Mouse (Mus musculus) ovary, postnatal 36 days (tissue): Measurements from ENCODE around the gene Ldhd.

Experiments
- DNase-seq: peaks from one replicate; pipeline ENCODE4 v3.0.0; 2022; ENCODE audit warnings: low spot score, mixed read lengths

Gene Ldhd

GRCm38 (mm10) chr8:111594951-111595350, 35.2 kb downstream of the Ldhd start:
- no peak for DNase-seq

DNA sequence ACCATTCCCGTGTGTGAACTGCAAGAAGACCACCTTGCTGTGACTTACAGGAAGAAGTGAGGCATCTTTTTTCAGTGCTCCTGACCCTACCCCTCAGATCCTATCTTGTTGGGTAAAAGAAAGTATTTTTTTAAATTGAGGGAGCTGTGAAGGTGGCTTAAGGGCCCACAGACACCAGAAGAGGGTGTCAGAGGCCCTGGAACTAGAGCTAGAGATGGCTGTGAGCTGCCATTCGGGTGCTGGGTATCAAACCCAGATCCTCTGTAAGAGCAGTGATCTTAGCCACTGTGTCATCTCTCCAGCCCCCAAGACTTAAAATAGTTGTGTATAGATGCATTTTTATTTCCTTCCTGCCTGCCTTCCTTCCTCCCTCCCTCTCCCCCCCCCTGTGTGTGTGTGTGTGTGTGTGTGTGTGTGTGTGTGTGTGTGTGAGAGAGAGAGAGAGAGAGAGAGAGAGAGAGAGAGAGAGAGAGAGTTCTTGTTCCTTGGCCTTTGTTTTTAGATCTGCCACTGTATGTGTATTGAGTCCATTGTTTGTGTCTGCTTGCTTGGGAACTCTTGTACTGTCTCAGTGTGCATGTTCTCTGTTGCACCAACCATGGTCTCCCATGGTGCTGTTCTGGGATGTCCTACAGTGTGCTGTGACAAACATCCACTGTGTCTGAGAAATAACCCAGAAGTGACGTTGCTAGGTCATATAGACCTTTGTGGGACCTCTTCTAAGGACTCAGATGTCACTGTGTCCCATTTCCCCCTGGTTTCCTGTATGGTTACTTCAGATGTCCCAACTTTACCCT, 35.9 kb downstream of the Ldhd start:
- no peak for DNase-seq

- DNase-seq = no peak
Observed at GRCm38 (mm10) chr8:111592390-111592910, 37.7 kb downstream of the Ldhd start.

GRCm38 (mm10) chr8:111591176-111591575, 39.0 kb downstream of the Ldhd start:
- no peak for DNase-seq

GRCm38 (mm10) chr8:111590214-111590613, 40.0 kb downstream of the Ldhd start:
- no peak for DNase-seq

- DNase-seq = no peak
Observed at GRCm38 (mm10) chr8:111588336-111588735, 41.8 kb downstream of the Ldhd start.

DNA sequence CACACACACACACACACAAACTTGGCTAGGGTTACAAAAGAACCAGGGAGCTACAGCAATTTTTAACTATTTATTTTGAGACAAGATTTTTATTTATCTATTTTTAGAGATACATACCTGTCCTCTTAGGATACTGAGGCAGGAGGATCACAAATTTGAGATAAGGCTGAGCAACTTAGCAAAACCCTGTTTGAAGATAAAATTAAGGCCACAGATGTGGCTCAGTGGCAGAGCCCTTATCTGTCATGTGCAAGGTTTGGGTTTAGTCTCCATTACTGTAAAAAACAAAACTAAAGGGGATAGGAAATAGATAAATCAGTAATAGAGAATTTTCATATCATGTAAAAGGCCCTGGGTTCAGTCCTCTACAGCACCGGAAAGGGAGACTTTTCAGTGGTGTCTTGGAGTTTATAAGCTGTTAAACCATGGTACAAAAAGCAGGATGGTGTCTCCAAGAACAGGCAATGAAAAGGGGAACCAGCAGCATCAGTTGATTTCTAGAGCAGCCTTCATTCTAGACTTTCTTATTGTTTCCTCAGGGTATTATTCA, 42.6 kb downstream of the Ldhd start:
- DNase-seq = no peak

DNA sequence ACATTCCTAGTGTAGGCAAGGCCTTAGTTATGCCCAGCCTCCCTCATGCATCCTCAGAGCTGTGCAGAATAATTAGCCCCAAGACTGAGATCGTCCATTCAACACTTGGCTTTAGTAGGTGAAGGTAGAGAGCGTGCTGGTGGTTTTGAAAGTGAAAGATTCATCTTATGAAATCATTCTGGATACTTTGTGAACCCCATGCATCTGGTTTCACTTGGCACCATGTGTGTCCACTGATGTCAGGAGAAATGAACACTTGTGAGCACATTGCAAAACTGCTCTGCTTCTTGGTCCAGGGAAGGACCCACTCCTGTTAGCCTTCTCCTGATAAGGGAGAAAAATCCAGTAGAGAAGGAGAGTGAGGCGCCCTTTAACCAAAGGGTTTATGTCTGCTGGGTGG, 45.2 kb downstream of the Ldhd start:
- no peak for DNase-seq

- no peak for DNase-seq
Observed at GRCm38 (mm10) chr8:111582386-111582785, 47.8 kb downstream of the Ldhd start.

DNA sequence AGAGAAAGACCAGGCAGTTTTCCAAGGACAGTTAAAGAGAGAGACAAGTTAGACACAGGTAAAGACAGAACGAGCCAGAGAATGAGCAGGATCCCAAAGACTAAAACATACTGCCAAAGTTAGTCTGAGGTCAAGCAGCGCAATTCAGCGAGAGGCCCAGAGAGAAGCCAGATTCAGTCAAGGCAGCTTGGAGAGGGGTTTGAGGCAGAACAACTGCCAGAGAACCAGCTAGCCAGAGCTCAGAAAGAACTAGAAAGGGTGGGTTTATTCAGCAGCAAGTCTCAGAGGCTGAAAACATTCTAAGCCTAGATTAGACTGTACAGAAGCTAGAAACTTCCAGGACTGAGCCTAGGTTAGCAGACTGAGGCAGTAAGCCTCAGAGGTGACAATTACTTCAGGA, 49.9 kb downstream of the Ldhd start:
- DNase-seq = no peak

DNA sequence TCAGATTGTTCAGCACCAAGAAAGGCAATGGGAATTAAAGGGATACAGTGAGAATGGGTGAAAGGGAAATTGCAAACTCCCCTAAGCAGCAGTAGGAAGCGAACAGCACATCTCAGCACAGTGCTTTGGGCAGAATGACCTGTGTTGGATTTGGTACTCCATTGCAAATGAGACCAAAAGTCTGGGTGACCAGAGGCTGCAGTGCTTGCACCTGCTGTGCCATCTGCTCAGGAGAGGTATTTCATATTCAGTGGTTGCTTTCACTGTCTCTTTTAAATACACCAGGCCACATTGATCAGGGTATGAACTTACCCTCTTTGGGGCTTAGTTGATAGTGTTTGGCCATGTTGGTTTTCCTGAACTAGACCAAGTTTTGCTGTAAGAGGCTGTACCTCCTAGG, 50.9 kb downstream of the Ldhd start:
- DNase-seq = no peak

DNA sequence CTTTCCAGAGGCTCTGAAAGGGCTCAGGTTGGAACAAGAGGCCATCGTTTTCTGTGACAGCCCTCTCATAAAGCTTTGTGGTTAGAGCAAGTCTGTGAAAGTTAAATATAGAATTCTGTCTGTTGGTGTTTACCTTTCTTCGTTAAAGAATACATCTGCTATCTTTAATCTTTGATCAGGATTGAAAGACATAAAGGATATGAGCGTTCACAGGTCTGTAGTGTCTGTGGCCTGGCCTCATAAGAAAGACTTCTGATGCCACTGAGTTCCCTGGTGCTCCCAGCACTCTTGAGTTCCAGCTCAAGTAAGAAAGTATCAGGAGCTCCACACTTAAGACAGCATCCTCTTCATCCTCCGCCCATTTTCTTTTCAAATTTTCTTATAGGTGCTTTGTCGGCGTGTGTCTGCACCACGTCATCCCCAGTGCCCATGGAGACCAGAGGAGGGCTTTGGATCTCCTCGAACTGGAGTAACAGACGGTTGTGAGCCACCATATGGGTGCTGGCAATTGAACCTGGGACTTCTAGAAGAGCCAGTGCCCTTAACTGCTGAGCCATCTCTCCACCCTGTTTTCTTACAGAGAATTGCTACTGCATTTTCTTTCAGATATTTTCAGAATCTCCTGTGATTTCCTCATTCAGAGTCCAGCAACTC, 52.2 kb downstream of the Ldhd start:
- no peak for DNase-seq

DNA sequence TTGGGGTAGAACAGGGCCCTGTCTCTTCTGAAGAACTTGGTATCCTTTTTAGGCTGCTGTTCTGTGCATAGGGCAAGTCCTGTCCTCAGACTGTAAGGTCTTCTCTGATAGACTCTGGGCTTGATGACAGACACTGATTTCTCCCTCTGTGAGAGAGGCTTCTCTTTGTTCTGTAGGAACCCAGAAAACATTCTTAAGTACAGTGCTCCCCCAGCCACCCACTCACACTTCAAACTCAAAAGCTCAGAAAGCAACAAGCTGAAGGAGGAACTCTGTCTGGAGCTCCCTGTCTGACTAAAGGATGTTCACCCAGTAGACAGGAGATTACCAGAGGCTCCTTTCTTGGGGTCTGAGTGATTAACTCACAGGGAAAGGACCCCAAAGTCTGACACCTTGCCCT, 53.7 kb downstream of the Ldhd start:
- DNase-seq = no peak

- DNase-seq = no peak
Observed at GRCm38 (mm10) chr8:111575492-111575891, 54.7 kb downstream of the Ldhd start.

DNA sequence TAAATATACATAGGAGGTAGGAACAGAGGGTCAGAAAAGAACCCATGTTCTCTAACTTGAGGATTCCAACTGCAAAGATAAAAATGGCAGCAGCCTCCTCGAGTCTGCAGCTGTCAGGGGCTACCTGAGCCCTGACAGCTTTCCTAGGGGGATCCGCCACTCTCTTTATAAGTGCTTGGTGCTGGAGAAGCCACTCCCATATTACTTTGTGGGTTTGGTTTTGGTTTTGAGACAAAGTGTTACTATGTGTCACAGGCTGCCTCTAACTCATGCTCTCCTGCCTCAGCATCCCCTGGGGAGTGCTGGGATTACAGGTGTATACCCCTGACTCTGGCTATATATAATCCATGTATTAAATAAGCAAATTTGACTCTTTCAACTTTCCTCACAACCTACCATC, 56.2 kb downstream of the Ldhd start:
- DNase-seq = no peak
